Mouse (Mus musculus) neural tube, embryonic 12.5 days (tissue): ENCODE measurements at regions not wholly inside any gene's neighbourhood (a gene's known extent, or its start where the extent isn't known, plus 50 kb on each side); places are given as distances from the start of the nearest gene placed in this dataset.

Experiments
- ATAC-seq: fragments of 200-750 bp; cut with Nextera tagmentation; 2 replicates; pipeline ENCODE4 v1.8.0; 2017; ENCODE audit warnings: low read depth, mild to moderate bottlenecking, moderate TSS enrichment, moderate library complexity; ENCODE audit not compliant: low FRiP score
- H3K27ac ChIP-seq: fragments of 300-500 bp; sonication (generic); 2 replicates; pipeline ENCODE4 v1.5.1; 2016
- H3K27me3 ChIP-seq: fragments of 300-500 bp; sonication (generic); replicated peaks from 2 replicates; pipeline ENCODE4 v1.6.1; 2016; ENCODE audit warnings: mild to moderate bottlenecking
- H3K36me3 ChIP-seq: fragments of 300-500 bp; sonication (generic); 2 replicates; pipeline ENCODE4 v1.6.1; 2016; ENCODE audit warnings: mild to moderate bottlenecking
- H3K4me1 ChIP-seq: fragments of 300-500 bp; sonication (generic); 2 replicates; pipeline ENCODE4 v1.6.1; 2016
- H3K4me2 ChIP-seq: fragments of 300-500 bp; sonication (generic); replicated peaks from 2 replicates; pipeline ENCODE4 v1.6.1; 2016; ENCODE audit warnings: mild to moderate bottlenecking
- H3K4me3 ChIP-seq: fragments of 300-500 bp; sonication (generic); 2 replicates; pipeline ENCODE4 v1.5.1; 2016
- H3K9ac ChIP-seq: fragments of 300-500 bp; sonication (generic); 2 replicates; pipeline ENCODE4 v1.6.1; 2016; ENCODE audit warnings: mild to moderate bottlenecking
- H3K9me3 ChIP-seq: fragments of 300-500 bp; sonication (generic); 2 replicates; pipeline ENCODE4 v1.6.1; 2016; ENCODE audit warnings: mild to moderate bottlenecking
- WGBS: fragments of 180-500 bp; shearing (Covaris S2); methylation state at CpG from one replicate; pipeline ENCODE4 v1.1.7; 2016; 5-methylcytosine and 5-hydroxymethylcytosine counted together

- Histone ChIP-seq H3K4me1 (no peaks in the 10 kb centered on the region), H3K27me3 (no peaks in the 10 kb centered on the region), H3K27ac (no peak overlapping the region), H3K4me3 (no peak overlapping the region), H3K4me2 (no peak overlapping the region), H3K9me3 (no peaks in the 10 kb centered on the region), H3K9ac (no peak overlapping the region), H3K36me3 (no peaks in the 10 kb centered on the region)
- no peak for ATAC-seq
- 52% methylated on average over 2 of the region's 2 CpGs for WGBS
Observed at GRCm38 (mm10) chr5:132884130-132884529, 341.0 kb upstream of the Auts2 start.

- H3K27me3 ChIP-seq: no peaks in the 10 kb centered on the region
- no peaks in the 10 kb centered on the region for H3K4me1 ChIP-seq
- no peak overlapping the region for H3K4me3 ChIP-seq
- no peaks in the 10 kb centered on the region for H3K9me3 ChIP-seq
- WGBS: 83% methylated on average over 3 of the region's 3 CpGs
- no peak overlapping the region for H3K9ac ChIP-seq
- H3K36me3 ChIP-seq: no peaks in the 10 kb centered on the region
- H3K4me2 ChIP-seq: no peak overlapping the region
- no peak overlapping the region for H3K27ac ChIP-seq
- no peak for ATAC-seq
Observed at GRCm38 (mm10) chr5:132882291-132882690, 339.1 kb upstream of the Auts2 start.

GRCm38 (mm10) chr5:132881170-132881569 lies 338.0 kb upstream of the Auts2 start:
- ATAC-seq: no peak
- no peak overlapping the region for H3K4me3 ChIP-seq
- no peak overlapping the region for H3K9ac ChIP-seq
- H3K27ac ChIP-seq: no peak overlapping the region
- no peaks in the 10 kb centered on the region for H3K9me3 ChIP-seq
- H3K4me2 ChIP-seq: no peak overlapping the region
- no peaks in the 10 kb centered on the region for H3K4me1 ChIP-seq
- H3K27me3 ChIP-seq: no peaks in the 10 kb centered on the region
- WGBS: 91% methylated on average over 3 of the region's 3 CpGs
- H3K36me3 ChIP-seq: no peaks in the 10 kb centered on the region

GRCm38 (mm10) chr5:132876336-132876840 lies 333.2 kb upstream of the Auts2 start:
- Histone ChIP-seq H3K9ac (no peak overlapping the region), H3K4me1 (no peaks in the 10 kb centered on the region), H3K27me3 (no peaks in the 10 kb centered on the region), H3K9me3 (no peaks in the 10 kb centered on the region), H3K36me3 (no peaks in the 10 kb centered on the region), H3K4me2 (no peak overlapping the region), H3K4me3 (no peak overlapping the region), H3K27ac (no peak overlapping the region)
- WGBS: 30% methylated on average over 6 of the region's 6 CpGs
- no peak for ATAC-seq

GRCm38 (mm10) chr5:132858846-132859510 lies 315.8 kb upstream of the Auts2 start:
- Histone ChIP-seq H3K27ac (no peak overlapping the region), H3K9me3 (0 out of 2 replicates have a peak, but pooled peaks cover 2% of the 10 kb centered on the region), H3K27me3 (no peaks in the 10 kb centered on the region), H3K9ac (no peak overlapping the region), H3K4me2 (no peak overlapping the region), H3K4me1 (no peaks in the 10 kb centered on the region), H3K36me3 (no peaks in the 10 kb centered on the region), H3K4me3 (no peak overlapping the region)
- WGBS: 80% methylated on average over 5 of the region's 5 CpGs
- no peak for ATAC-seq

GRCm38 (mm10) chr5:132855619-132856510 lies 312.7 kb upstream of the Auts2 start:
- Histone ChIP-seq H3K4me2 (no peak overlapping the region), H3K27ac (no peak overlapping the region), H3K36me3 (no peaks in the 10 kb centered on the region), H3K4me1 (no peaks in the 10 kb centered on the region), H3K4me3 (no peak overlapping the region), H3K9me3 (no peaks in the 10 kb centered on the region), H3K9ac (no peak overlapping the region), H3K27me3 (no peaks in the 10 kb centered on the region)
- no peak for ATAC-seq
- WGBS: 60% methylated on average over 4 of the region's 4 CpGs

GRCm38 (mm10) chr5:132850770-132851169 lies 307.6 kb upstream of the Auts2 start:
- H3K9me3 ChIP-seq: no peaks in the 10 kb centered on the region
- no peaks in the 10 kb centered on the region for H3K4me1 ChIP-seq
- H3K27me3 ChIP-seq: no peaks in the 10 kb centered on the region
- WGBS: 83% methylated on average over 6 of the region's 6 CpGs
- no peak overlapping the region for H3K4me2 ChIP-seq
- no peaks in the 10 kb centered on the region for H3K36me3 ChIP-seq
- no peak overlapping the region for H3K9ac ChIP-seq
- ATAC-seq: no peak
- no peak overlapping the region for H3K27ac ChIP-seq
- H3K4me3 ChIP-seq: no peak overlapping the region

GRCm38 (mm10) chr5:132848086-132848485 lies 304.9 kb upstream of the Auts2 start:
- H3K27ac ChIP-seq: no peak overlapping the region
- H3K4me3 ChIP-seq: no peak overlapping the region
- no peaks in the 10 kb centered on the region for H3K36me3 ChIP-seq
- no peak overlapping the region for H3K9ac ChIP-seq
- H3K27me3 ChIP-seq: no peaks in the 10 kb centered on the region
- H3K4me1 ChIP-seq: no peaks in the 10 kb centered on the region
- no peak overlapping the region for H3K4me2 ChIP-seq
- H3K9me3 ChIP-seq: no peaks in the 10 kb centered on the region
- no peak for ATAC-seq
- WGBS: 82% methylated on average over 3 of the region's 3 CpGs

GRCm38 (mm10) chr5:132843284-132843683 lies 300.1 kb upstream of the Auts2 start:
- no peaks in the 10 kb centered on the region for H3K27me3 ChIP-seq
- H3K4me1 ChIP-seq: no peaks in the 10 kb centered on the region
- H3K4me3 ChIP-seq: no peak overlapping the region
- H3K36me3 ChIP-seq: no peaks in the 10 kb centered on the region
- H3K9me3 ChIP-seq: no peaks in the 10 kb centered on the region
- no peak overlapping the region for H3K4me2 ChIP-seq
- no peak overlapping the region for H3K27ac ChIP-seq
- no peak for ATAC-seq
- 61% methylated on average over 3 of the region's 3 CpGs for WGBS
- no peak overlapping the region for H3K9ac ChIP-seq

GRCm38 (mm10) chr5:132841794-132842193 lies 298.6 kb upstream of the Auts2 start:
- WGBS: 93% methylated on average over 3 of the region's 3 CpGs
- no peaks in the 10 kb centered on the region for H3K36me3 ChIP-seq
- no peaks in the 10 kb centered on the region for H3K4me1 ChIP-seq
- no peaks in the 10 kb centered on the region for H3K9me3 ChIP-seq
- H3K27ac ChIP-seq: no peak overlapping the region
- no peak overlapping the region for H3K4me2 ChIP-seq
- H3K9ac ChIP-seq: no peak overlapping the region
- H3K4me3 ChIP-seq: no peak overlapping the region
- ATAC-seq: no peak
- no peaks in the 10 kb centered on the region for H3K27me3 ChIP-seq

GRCm38 (mm10) chr5:132837420-132837819 lies 294.3 kb upstream of the Auts2 start:
- no peaks in the 10 kb centered on the region for H3K36me3 ChIP-seq
- no peaks in the 10 kb centered on the region for H3K27me3 ChIP-seq
- no peak for ATAC-seq
- WGBS: 43% methylated on average over 2 of the region's 2 CpGs
- no peaks in the 10 kb centered on the region for H3K9me3 ChIP-seq
- no peaks in the 10 kb centered on the region for H3K4me1 ChIP-seq
- no peak overlapping the region for H3K9ac ChIP-seq
- H3K27ac ChIP-seq: no peak overlapping the region
- no peak overlapping the region for H3K4me3 ChIP-seq
- H3K4me2 ChIP-seq: no peak overlapping the region

- Histone ChIP-seq H3K27me3 (no peaks in the 10 kb centered on the region), H3K27ac (no peak overlapping the region), H3K4me3 (no peak overlapping the region), H3K9ac (no peak overlapping the region), H3K36me3 (no peaks in the 10 kb centered on the region), H3K9me3 (no peaks in the 10 kb centered on the region), H3K4me1 (no peaks in the 10 kb centered on the region), H3K4me2 (no peak overlapping the region)
- no peak for ATAC-seq
- WGBS: 85% methylated on average over 7 of the region's 7 CpGs
Observed at GRCm38 (mm10) chr5:132828993-132829392, 285.8 kb upstream of the Auts2 start.
